Mouse (Mus musculus) B cell, adult 2 months (primary cell): ENCODE measurements around the gene Gm5148.

Experiments used
- DNase-seq, 2 experiments: peaks; one replicate each; pipeline ENCODE4 v3.0.0; 2022

Gm5148 gene

GRCm38 (mm10) chr3:37737407-37737806, 13.1 kb upstream of the Gm5148 start:
- no peak for DNase-seq

GRCm38 (mm10) chr3:37735166-37735565, 10.9 kb upstream of the Gm5148 start:
- DNase-seq: no peak

GRCm38 (mm10) chr3:37729142-37729541, 4.9 kb upstream of the Gm5148 start:
- DNase-seq: no peak

GRCm38 (mm10) chr3:37728112-37729100, 4.1 kb upstream of the Gm5148 start:
- DNase-seq: peak in 1 of 2 experiments; percentile 9

GRCm38 (mm10) chr3:37727392-37727791, 3.1 kb upstream of the Gm5148 start:
- DNase-seq: no peak

- DNase-seq: no peak
These were observed 2.3 kb upstream of the Gm5148 start for GRCm38 (mm10) chr3:37726501-37727140.

GRCm38 (mm10) chr3:37724946-37725735, 851 bp upstream of the Gm5148 start:
- DNase-seq: no peak

- DNase-seq: peak in 1 of 2 experiments; percentile 13
These were observed 574 bp downstream of the Gm5148 start for GRCm38 (mm10) chr3:37723662-37724170.

- no peak for DNase-seq
These were observed 1.2 kb downstream of the Gm5148 start for GRCm38 (mm10) chr3:37723061-37723521.

- DNase-seq: no peak
These were observed 1.7 kb downstream of the Gm5148 start for GRCm38 (mm10) chr3:37722487-37723060.

- DNase-seq: no peak
These were observed 7.3 kb downstream of the Gm5148 start for GRCm38 (mm10) chr3:37716992-37717391.

- no peak for DNase-seq
These were observed 8.6 kb downstream of the Gm5148 start for GRCm38 (mm10) chr3:37715734-37716133.

- no peak for DNase-seq
These were observed 11.8 kb downstream of the Gm5148 start for GRCm38 (mm10) chr3:37712501-37712900.

- DNase-seq: no peak
These were observed 12.7 kb downstream of the Gm5148 start for GRCm38 (mm10) chr3:37711639-37712038.

- no peak for DNase-seq
These were observed 16.5 kb downstream of the Gm5148 start for GRCm38 (mm10) chr3:37707801-37708200.

- no peak for DNase-seq
These were observed 17.9 kb downstream of the Gm5148 start for GRCm38 (mm10) chr3:37706439-37706838.

- DNase-seq: no peak
These were observed 18.9 kb downstream of the Gm5148 start for GRCm38 (mm10) chr3:37705436-37705835.

GRCm38 (mm10) chr3:37704701-37705279, 19.5 kb downstream of the Gm5148 start:
- DNase-seq: no peak

GRCm38 (mm10) chr3:37703066-37703465, 21.2 kb downstream of the Gm5148 start:
- no peak for DNase-seq

- DNase-seq: no peak
These were observed 30.7 kb downstream of the Gm5148 start for GRCm38 (mm10) chr3:37693552-37693951.

- DNase-seq: no peak
These were observed 31.3 kb downstream of the Gm5148 start for GRCm38 (mm10) chr3:37692945-37693344.
